22 mouse cellular contexts compared by ENCODE assay signal in genomic region chr3:22826485-22826884, GRCm38 (mm10).
DNase-seq lines count a peak whose midpoint lies in the region; ATAC-seq and TF ChIP-seq lines count a peak whose summit lies in the region.
"Had no signal": no experiment of that assay in that cellular context is flagged by ENCODE, and none has a peak within 500 bp of the region (broad histone marks: within the 10 kb centered on the region; RNA-seq: fewer than 3 reads in every experiment).

No protein-coding gene starts in this region.

- H3K9ac ChIP-seq in lung, embryonic 14.5 days, result no peak overlapping the region
- no peak overlapping the region for H3K9ac ChIP-seq in lung, embryonic 15.5 days
- H3K9ac ChIP-seq in lung, embryonic 16.5 days (ENCODE audit: low read length), result no peak overlapping the region
- no peak overlapping the region for H3K9ac ChIP-seq in lung, postnatal 0 days (replicated peaks; ENCODE audit: low read depth)

- peak; percentile 13 for DNase-seq in lung, embryonic 14.5 days
- no peak for DNase-seq in lung, adult 18-20 months
- DNase-seq in lung, postnatal 36 days, result no peak
- no peak for DNase-seq in lung, postnatal 25 days (ENCODE audit: low spot score)
- peak; percentile 12 for DNase-seq in lung, postnatal 0 days (ENCODE audit: low spot score)
- no peak for DNase-seq in lung, postnatal 10 days
- DNase-seq: adrenal gland, adult 2 months; adrenal gland, adult 8-10 months; adrenal gland, postnatal 10 days; adrenal gland, postnatal 14 days; adrenal gland, postnatal 25 days; adrenal gland, postnatal 36 days; B cell, adult 2 months; cerebellum, adult 11 months; cerebellum, adult 11-12 months had no signal

- no peaks in the 10 kb centered on the region for H3K9me3 ChIP-seq in lung, embryonic 14.5 days (ENCODE audit: low read depth, low read length)
- H3K9me3 ChIP-seq in lung, embryonic 15.5 days, result no peaks in the 10 kb centered on the region
- H3K9me3 ChIP-seq in lung, embryonic 16.5 days (ENCODE audit: control insufficient read depth, low read length), result no peaks in the 10 kb centered on the region
- H3K9me3 ChIP-seq in lung, postnatal 0 days (ENCODE audit: low read length), result no peaks in the 10 kb centered on the region
- H3K9me3 ChIP-seq: G1E had no signal

- no peak overlapping the region for H3K27ac ChIP-seq in lung, embryonic 14.5 days (ENCODE audit: low read depth)
- H3K27ac ChIP-seq in lung, embryonic 15.5 days, result no peak overlapping the region
- no peak overlapping the region for H3K27ac ChIP-seq in lung, embryonic 16.5 days (ENCODE audit: low read length)
- no peak overlapping the region for H3K27ac ChIP-seq in lung, postnatal 0 days (ENCODE audit: low read length)

- TF ChIP-seq EP300 in lung, postnatal 0 days (IDR thresholded peaks at IDR 0.05), result peak; percentile 40

- peak; percentile 49; the same call in 1 of the 2 replicates for ATAC-seq in lung, embryonic 14.5 days (ENCODE audit: insufficient read depth)
- ATAC-seq in lung, embryonic 15.5 days (ENCODE audit: borderline replicate concordance, extremely low read depth, low FRiP score, low TSS enrichment), result peak; percentile 39; the same call in 1 of the 2 replicates
- ATAC-seq in lung, embryonic 16.5 days (ENCODE audit: low read depth), result peak; percentile 56
- peak; percentile 74 for ATAC-seq in lung, postnatal 0 days
- ATAC-seq: activated CD4-positive, CD25-positive, alpha-beta regulatory T cell, adult 4 months; CD4-positive, CD25-positive, alpha-beta regulatory T cell, adult 4 months; Patski had no signal

- H3K4me2 ChIP-seq in lung, embryonic 14.5 days, result no peak overlapping the region
- H3K4me2 ChIP-seq in lung, embryonic 15.5 days, result no peak overlapping the region
- H3K4me2 ChIP-seq in lung, embryonic 16.5 days (ENCODE audit: low read depth, low read length), result no peak overlapping the region
- H3K4me2 ChIP-seq in lung, postnatal 0 days (replicated peaks; ENCODE audit: low read depth, low read length), result no peak overlapping the region

- H3K4me3 ChIP-seq in lung, embryonic 14.5 days (ENCODE audit: low read depth, low read length), result no peak overlapping the region
- H3K4me3 ChIP-seq in lung, embryonic 15.5 days, result no peak overlapping the region
- no peak overlapping the region for H3K4me3 ChIP-seq in lung, embryonic 16.5 days (ENCODE audit: low read length)
- no peak overlapping the region for H3K4me3 ChIP-seq in lung, postnatal 0 days (ENCODE audit: low read depth, low read length)

- H3K36me3 ChIP-seq in lung, embryonic 14.5 days (ENCODE audit: insufficient read depth), result no peaks in the 10 kb centered on the region
- no peaks in the 10 kb centered on the region for H3K36me3 ChIP-seq in lung, embryonic 15.5 days
- no peaks in the 10 kb centered on the region for H3K36me3 ChIP-seq in lung, embryonic 16.5 days (ENCODE audit: control insufficient read depth, insufficient read depth, low read length)
- H3K36me3 ChIP-seq in lung, postnatal 0 days (ENCODE audit: insufficient read depth, low read length), result no peaks in the 10 kb centered on the region
- H3K36me3 ChIP-seq: G1E had no signal

- TF ChIP-seq CTCF in lung, embryonic 14.5 days (IDR thresholded peaks at IDR 0.05; ENCODE audit: low read depth), result no peak
- no peak for TF ChIP-seq CTCF in lung, postnatal 0 days (IDR thresholded peaks at IDR 0.05)

- WGBS in lung, embryonic 14.5 days, result 57% methylated on average over 4 of the region's 4 CpGs
- 56% methylated on average over 4 of the region's 4 CpGs for WGBS in lung, embryonic 15.5 days
- 44% methylated on average over 4 of the region's 4 CpGs for WGBS in lung, embryonic 16.5 days
- 55% methylated on average over 4 of the region's 4 CpGs for whole genome bisulfite sequencing in lung, postnatal 0 days

- H3K4me1 ChIP-seq in lung, embryonic 14.5 days (ENCODE audit: insufficient read depth), result no peaks in the 10 kb centered on the region
- H3K4me1 ChIP-seq in lung, embryonic 15.5 days, result no peaks in the 10 kb centered on the region
- no peaks in the 10 kb centered on the region for H3K4me1 ChIP-seq in lung, embryonic 16.5 days (replicated peaks; ENCODE audit: control insufficient read depth, insufficient read depth, low read length)
- no peaks in the 10 kb centered on the region for H3K4me1 ChIP-seq in lung, postnatal 0 days (ENCODE audit: insufficient read depth, low read depth, low read length)

- H3K27me3 ChIP-seq in lung, embryonic 14.5 days (ENCODE audit: insufficient read depth, low read length), result no peaks in the 10 kb centered on the region
- no peaks in the 10 kb centered on the region for H3K27me3 ChIP-seq in lung, embryonic 15.5 days
- H3K27me3 ChIP-seq in lung, embryonic 16.5 days (ENCODE audit: control insufficient read depth, insufficient read depth, low read depth, low read length), result no peaks in the 10 kb centered on the region
- no peaks in the 10 kb centered on the region for H3K27me3 ChIP-seq in lung, postnatal 0 days (replicated peaks; ENCODE audit: insufficient read depth, low read length)
- H3K27me3 ChIP-seq: CH12.LX, Patski had no signal

Comparison
In these comparisons a context has a peak if more than half of its experiments do, and no peak if none do; other contexts are left out.
1. DNase-seq: peak in lung, embryonic 14.5 days (single experiment) and lung, postnatal 0 days (single experiment); none in lung, adult 18-20 months (0 of 2), lung, postnatal 36 days (single experiment), lung, postnatal 25 days (single experiment) and lung, postnatal 10 days (single experiment).
2. Peak in every context shown above with its lines, with median percentiles within 50 percentile points of each other: ATAC-seq.